Mouse (Mus musculus): Measurements from ENCODE around the gene Cnnm4. TPM values are rescaled to one million over a fixed set of nuclear protein-coding genes. Genes with fewer than 3 reads are reported as not detected.

Cnnm4 gene
- 6.1 TPM for polyA plus RNA-seq (2017; shearing (Covaris generic))

DNA sequence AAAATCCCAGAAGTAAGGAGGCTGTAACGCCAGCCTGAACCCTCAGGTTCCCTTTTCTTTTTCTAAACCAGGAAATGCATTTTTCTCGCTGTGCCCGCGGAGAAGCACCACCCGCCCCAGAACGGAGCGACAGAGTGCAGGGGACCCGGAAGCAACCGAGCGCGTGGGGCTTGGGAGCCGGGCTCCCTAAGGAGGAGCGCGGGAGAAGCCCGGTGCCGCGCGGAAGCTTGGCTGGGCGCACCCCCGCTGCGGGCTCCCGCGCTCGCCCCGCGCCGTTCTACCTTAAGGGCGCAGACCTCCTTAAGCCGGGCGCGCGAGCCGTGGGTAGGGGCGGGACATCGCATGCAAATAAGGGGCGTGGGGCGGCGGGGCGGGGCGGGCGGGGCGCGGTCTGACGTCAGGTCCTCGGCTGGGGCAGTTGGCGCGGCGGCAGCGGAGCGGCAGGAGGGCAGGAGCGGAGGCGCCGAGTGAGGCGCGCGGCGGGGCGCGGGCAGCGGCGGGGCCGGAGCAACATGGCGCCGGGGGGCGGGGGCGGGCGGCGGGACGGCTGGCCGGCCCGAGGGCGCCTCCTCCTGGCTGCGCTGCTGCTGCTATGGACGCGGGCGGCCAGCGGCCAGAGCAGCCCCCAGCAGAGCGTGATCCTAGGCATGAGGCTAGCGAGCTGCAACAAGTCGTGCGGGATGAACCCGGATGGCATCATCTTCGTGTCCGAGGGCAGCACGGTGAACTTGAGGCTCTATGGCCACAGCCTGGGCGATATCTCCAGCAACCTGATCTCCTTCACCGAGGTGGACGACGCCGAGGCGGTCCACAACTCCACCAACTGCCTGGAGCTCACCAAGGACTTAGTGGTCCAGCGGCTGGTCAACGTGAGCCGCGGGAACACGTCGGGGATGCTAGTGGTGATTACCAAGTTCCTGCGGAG, at the start of gene Cnnm4:
Cnnm4 (plus strand) TSS at position 440 of the 925 bp plus-strand sequence.

DNA sequence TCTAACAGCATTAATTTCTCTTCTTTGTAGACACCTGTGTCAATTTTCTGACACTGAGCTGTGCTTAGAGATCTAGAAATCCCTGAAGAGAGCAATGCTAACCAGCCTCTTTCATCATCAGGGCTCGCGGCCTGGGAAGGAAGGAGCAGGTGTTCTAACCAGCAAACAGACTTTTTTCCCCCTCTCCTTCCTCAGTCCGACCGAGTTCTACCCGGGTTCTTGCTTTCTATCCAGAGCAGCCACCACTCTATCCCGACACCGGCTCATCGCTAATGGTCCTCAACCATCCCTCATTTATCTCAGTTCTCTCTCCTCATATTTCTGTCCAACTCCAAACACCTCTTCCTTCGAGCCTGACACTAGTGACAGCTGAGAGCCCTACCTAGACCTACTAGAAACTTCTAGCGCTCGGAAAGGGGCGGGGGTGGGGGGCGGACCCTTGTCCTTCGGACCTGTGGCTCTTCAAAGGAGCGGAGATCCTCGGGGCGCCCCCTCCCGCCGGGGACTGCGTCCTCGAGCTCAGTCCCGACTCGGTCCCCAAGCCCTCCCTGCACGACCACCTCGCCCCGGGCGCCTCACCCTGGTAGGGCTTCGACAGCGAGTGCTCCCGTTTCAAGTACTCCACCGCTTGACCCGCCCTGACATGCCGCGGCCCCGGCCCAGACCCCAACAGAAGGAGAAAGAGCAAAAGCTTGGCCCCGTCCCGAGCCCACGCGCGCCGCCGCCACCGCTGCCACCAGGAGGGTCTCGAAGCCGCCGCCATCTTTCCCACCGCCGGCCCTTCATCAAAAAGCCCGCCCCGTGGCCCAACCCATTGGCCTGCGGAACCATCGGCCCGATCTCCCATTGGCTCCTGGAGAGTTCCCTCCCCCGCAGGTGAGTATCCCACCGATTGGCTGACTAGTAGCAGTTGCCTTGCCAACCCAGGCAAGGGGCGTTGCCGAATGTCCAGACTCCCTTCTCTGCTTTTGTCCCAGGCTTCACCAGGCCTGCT, 26.7 kb upstream of the Cnnm4 start, which contains the start of gene Lman2l:
Lman2l (minus strand) TSS at position 801 of the 994 bp plus-strand sequence.

DNA sequence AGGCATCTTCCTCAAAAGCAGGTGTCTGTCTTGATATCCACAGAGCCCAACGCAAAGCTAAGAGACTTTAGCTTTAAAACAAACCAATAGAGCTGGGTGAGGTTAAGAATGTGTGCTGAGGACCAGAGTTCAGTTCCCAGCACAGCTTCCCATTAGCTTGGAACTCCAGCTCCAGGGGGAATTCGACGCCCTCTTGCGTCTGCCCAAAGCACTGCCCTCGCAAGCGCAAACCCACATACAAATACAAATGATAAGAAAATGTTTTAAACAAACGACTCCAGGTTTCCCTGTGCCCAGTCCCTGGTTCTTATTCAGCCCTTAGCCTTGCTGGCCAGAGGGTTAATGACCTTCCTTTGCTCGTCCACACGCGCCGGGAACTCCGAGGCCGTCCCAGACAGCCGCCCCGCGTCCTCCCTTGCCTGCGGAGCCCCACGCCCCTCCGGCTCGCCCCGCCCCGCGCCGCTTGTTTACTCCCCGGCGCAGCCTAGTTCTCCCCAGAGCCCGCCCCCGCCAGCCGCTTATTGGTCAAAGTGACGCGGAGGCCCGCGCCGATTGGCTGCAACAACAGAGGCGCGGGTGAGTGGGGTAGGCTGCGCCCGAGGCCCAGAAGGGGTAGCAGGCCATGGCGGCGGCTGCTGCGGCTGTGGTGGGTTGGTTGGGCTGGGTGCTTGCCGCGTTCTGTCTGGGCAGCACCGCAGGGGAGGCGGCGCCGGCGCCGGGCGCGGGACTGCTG, 40.0 kb downstream of the Cnnm4 start, which contains the start of gene Cnnm3:
Cnnm3 (plus strand) TSS at position 579 of the 733 bp plus-strand sequence.

DNA sequence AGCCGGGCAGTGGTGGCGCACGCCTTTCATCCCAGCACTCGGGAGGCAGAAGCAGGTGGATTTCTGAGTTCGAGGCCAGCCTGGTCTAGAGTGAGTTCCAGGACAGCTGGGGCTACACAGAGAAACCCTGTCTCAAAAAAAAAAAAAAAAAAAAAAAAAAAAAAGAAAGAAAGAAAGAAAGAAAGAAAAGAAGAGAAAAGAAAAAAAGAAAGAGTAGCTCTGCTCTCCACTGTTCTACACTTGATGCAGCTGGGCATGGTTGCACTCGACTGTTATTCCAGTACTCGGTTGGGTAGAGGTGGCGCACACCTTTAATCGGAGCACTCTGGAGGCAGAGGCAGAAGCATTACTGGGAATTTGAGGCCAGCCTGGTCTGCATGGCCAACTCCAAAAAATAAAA, 65.4 kb downstream of the Cnnm4 start, which contains the start of gene Ankrd23:
Ankrd23 (minus strand) TSS at position 101 of the 400 bp plus-strand sequence.

DNA sequence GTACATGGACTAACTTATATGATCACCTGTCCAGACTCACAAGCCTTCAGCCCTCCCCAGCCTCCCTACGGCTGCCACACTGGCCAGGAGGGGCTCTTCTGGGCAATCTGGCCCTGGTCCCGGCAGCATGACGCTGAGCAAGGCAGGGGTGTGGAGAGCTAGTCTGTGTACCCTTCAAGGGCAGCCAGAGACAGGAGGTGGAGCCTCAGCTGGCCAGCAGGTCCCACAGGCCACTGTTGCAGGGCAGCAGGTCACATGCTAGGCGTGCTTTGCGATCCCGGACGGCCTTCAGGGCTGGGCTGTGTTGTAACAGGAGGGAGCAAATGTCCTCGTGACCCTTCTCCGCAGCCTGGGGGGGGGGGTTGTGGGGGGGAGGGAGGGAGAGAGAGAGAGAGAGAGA, 67.8 kb downstream of the Cnnm4 start, which contains the start of gene Gm42417:
Gm42417 (minus strand) TSS at position 244 of the 400 bp plus-strand sequence.

DNA sequence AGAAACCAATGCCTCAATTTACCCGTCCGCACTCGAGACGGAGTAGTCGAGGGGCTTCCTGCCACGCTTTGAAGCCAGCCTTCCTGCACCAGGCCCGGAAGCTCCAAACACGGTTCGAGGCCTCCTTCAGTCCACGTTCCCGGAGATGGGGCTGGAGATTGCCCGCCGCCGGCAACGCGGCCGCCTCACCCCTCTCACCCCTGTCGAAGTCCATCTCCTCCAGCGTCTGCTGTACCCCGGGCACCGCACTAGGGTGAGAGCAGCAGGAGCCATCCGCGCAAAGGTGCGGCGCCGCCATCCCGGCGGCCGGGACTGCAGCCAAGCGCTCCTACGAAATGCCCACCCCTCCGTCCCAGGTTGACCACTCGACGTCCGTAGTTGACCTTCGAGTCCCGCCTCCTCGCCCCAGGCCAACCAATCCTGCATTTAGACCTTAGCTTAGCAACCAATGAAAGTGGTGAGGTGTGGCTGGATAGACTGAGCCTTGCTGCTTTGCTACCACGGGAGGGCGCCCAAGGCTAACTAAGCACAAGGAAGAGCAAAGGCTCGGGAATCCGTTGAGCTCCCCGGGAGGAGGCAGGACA, 75.6 kb downstream of the Cnnm4 start, which contains the start of gene Ankrd39:
Ankrd39 (minus strand) TSS at position 558 of the 584 bp plus-strand sequence.

Other genes with a start within 250 kb of the Cnnm4 start
- 77.7 TPM for gene Uggt1, start 226.9 kb upstream of the Cnnm4 start, polyA plus RNA-seq (2017; shearing (Covaris generic))
- 512 TPM for gene Neurl3, start 196.9 kb upstream of the Cnnm4 start, polyA plus RNA-seq (2017; shearing (Covaris generic))
- gene Arid5a, start 163.9 kb upstream of the Cnnm4 start, polyA plus RNA-seq (2017; shearing (Covaris generic)) = 674 TPM
- gene Kansl3, start 102.4 kb upstream of the Cnnm4 start, polyA plus RNA-seq (2017; shearing (Covaris generic)) = 65.8 TPM
- gene Fer1l5, start 99.3 kb upstream of the Cnnm4 start, polyA plus RNA-seq (2017; shearing (Covaris generic)) = 1.0 TPM
- gene Lman2l, start 26.3 kb upstream of the Cnnm4 start, polyA plus RNA-seq (2017; shearing (Covaris generic)) = 23.5 TPM
- 25.3 TPM for gene Cnnm3, start 40.2 kb downstream of the Cnnm4 start, polyA plus RNA-seq (2017; shearing (Covaris generic))
- gene Ankrd23, start 65.3 kb downstream of the Cnnm4 start, polyA plus RNA-seq (2017; shearing (Covaris generic)) = 14.7 TPM
- gene Gm42417, start 67.8 kb downstream of the Cnnm4 start, polyA plus RNA-seq (2017; shearing (Covaris generic)) = 1.9 TPM
- gene Ankrd39, start 75.8 kb downstream of the Cnnm4 start, polyA plus RNA-seq (2017; shearing (Covaris generic)) = 23.1 TPM
- gene Sema4c, start 86.7 kb downstream of the Cnnm4 start, polyA plus RNA-seq (2017; shearing (Covaris generic)) = 0.78 TPM
- gene Fam178b, start 211.6 kb downstream of the Cnnm4 start, polyA plus RNA-seq (2017; shearing (Covaris generic)) = 0.23 TPM
- 424 TPM for gene Cox5b, start 219.8 kb downstream of the Cnnm4 start, polyA plus RNA-seq (2017; shearing (Covaris generic))
- gene 4933424G06Rik, start 238.5 kb downstream of the Cnnm4 start, polyA plus RNA-seq (2017; shearing (Covaris generic)) = not detected
- 62.8 TPM for gene Actr1b, start 242.8 kb downstream of the Cnnm4 start, polyA plus RNA-seq (2017; shearing (Covaris generic))

Data from effector memory CD4-positive, alpha-beta T cell, adult 7 months (primary cell).